Mouse (Mus musculus) kidney, adult 8-10 months (tissue): ENCODE results near the gene Pde10a.

ENCODE experiments used
- DNase-seq, 2 experiments: peaks; one replicate each; pipeline ENCODE4 v3.0.0; 2022

The Pde10a gene

DNA sequence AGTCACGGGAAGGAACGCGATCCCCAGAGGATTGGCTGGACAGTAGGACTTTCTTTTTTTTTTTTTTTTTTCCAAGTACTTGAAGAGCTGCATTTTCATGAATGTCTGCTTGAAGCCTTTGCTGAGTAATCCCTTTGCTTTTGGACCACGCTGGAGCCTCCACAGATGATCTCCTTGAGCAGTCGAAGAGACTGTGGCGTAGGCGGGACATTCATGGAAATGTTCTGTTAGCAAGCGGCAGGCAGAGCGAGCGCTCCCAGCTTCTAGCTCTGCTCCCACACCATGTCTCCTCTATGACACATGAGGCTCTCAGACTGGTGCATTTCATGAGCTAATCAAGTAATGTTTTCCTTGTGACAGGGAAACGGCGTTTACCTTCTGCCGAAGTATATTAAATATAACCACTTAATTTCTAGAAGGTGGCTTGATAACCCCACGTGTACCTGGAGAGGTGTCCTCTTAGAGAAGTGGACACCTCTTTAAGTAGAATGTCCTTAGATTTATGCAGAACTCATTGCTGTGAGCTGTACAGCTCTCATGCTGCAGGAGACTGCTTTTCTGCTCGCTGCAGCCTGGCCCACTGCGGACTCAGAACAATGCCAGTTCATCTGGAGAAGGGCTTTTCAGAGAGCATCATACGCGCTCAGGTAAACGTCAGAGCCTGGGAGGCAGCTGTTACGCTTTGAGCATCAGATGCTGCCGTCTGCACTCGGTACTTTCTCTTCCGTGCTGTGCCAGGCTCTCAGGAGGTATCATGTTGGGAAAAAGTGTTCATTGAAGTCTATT, 333.7 kb downstream of the Pde10a start:
- DNase-seq, result no peak

DNA sequence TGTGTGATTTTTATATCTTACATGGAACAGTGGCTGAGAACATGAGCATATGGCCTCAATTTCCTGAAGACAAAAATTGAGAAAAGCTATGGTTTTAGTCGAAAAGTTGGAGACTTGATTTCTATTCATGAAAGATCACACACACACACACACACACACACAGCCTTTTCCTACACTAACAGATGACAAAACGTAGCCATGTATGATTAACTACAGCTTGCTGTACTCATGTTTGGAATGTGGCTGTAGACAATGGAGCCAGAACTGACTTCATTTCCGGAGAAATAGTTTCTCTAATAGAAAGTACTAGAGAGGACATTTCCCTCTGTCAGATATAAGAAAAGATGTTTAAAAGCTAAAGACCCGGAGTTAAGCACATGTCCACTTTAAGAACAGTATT, 334.3 kb downstream of the Pde10a start:
- no peak for DNase-seq

DNA sequence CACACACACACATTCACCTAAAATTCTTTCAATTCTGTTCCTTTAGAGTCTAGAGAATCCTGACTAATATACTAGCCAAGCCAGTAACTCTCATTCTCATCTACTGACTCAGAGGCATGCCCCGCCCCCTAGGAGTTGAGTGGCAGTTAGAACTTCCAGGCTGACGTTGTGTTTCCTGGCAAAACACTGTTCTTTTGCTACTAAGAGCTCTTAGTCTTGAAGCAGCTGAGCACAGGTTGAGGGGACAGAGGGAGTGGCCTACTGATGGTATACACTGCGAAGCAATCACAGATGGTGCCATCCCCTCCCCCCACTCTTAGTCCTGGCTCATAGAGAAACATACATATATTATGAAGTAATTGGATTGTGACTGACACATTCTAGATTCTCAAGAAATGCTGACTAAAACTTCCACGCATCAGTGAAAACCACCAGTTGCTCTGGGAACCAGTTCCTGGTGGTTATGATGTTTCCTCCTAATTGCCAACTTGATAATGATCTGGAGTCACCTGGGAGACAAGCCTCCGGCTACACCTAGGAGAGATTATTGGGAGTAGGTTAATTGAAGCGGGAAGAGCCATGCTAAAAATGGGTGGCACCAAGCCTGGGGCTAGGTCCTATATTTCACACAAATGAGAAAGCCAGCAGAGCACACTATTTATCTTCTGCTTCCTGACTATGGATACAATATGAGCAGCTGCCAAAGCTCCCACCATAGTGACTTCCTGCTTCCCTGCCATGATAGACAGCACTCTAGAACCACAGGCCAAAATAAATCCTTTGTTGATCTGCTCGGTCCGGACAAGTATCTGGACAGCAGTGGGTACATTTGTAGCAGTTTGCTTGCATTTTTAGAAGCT, 339.7 kb downstream of the Pde10a start:
- DNase-seq, result no peak

DNA sequence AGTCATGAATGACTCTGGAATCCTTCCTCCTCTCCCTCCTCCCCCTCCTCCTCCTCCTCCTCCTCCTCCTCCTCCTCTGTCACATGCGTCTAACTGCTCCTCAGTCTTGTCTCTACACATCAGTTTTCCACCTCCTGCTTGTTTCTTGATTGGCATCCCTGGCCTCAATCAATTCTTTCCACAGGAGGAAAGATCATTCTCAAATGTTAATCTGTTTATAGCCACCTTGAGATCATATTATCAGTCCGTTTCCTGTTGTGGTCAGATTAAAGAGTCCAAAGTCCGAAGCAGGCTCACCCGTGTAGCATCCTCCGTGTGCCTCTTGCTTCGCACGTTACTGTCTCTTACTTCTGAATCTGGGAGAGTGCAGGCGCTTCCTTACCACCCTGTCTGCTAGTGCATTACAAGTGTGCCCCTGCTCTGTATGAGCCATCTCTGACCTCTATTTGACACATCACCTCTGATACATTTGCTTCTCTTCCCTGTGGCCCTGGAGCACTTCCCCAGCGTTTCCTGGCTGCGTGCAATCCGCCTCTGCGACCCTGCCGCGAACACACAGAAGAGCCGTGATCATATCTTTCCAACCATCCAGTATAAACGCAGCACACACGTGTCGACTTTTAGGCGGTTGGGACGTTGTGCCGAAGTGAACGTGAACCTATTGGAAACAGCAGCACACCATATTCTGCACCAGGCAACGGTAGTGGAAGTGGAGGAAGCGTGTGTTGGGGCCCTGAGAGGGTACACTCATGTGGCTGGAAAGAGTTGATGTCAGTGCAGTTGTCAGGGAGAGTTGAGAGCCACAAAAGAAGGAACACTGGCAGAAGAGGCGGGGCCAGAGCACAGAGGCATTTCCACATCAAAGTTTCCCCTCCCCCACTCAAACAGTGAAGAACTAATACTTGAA, 342.4 kb downstream of the Pde10a start:
- no peak for DNase-seq

DNA sequence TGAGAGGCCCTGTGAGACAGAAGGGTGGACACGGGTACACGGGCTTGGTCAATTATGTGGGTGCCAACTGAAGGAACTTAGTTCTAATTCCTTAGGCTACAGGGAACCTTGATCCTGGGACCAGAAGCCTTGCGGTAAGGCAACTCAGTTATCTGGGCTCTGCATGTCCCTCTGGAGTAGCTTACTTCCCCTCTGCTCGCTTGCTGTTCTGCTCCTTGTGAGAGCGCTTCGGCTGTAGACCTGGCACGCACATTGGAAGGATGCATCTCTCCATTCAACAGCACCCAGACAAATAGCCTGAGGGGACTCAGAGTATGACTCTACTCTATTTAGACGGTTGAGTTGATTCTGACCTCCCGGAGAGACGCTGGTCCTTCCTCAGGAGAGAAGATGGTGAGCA, 344.1 kb downstream of the Pde10a start:
- DNase-seq, result no peak

DNA sequence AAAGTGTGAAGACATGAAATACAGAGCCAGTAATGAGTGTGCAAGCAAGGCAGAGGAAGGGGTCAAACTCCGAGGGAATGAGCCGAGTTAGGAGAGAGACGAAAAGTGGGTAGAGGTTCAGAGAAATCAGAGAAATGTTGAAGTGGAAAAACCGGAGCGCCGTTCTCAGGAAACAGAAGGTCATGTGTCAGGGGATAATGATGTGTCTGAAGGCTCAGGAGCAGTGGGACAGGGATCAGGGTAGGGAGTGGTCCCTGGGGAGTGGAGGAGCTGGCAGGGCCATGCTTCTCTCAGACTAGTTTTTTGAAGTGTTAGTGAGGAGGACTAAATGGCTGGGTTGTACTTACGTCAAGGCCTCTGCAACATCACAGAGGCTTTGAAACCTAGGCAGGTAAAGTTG, 345.7 kb downstream of the Pde10a start:
- DNase-seq, result no peak

DNA sequence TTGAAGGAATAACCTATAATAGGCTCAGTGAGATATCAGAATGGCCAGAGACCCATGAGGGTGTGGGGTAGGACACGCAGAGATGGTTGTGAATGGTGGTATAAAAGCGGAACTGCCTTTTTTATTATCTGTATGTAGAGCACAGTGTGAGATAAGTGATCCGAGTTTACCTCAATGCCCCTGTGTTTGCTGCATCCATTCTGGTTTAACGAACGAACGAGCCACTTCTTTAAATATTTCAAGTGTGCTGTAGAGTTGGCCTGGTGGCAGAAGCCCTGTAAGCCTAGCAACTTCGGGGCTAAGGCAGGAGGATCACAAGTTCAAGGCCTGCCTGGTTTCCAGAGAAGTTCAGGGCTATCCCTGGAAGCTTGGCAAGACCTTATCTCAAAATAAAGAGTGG, 346.2 kb downstream of the Pde10a start:
- no peak for DNase-seq

DNA sequence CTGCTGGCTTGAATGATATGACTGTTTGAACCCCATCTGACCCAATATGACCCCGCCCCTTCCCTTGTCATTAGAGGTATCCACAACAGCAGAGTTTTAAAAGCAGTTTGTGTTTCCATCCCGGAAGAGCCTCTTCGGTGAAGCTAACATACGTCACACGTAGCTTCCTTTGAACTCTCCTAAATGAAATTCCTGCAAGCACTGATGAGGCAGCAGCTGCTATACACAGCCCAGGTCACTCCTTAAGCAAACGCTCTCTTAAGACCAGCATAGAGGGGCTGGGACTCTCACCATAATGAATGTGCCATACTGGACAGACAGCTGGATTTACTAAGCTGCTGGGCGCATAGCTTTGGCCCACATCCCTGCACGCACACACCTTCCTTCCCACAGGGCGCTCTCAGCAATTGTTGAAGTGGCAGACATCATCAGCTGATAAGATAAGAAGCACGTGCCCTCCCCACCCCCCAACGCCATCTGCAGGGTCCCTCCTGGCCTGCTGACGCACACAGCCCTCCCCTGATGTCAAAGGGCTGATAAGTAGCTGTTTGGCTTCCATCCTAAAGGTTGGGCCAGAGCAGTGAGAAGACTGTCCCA, 346.9 kb downstream of the Pde10a start:
- DNase-seq, result peak; percentile 24 to 31

DNA sequence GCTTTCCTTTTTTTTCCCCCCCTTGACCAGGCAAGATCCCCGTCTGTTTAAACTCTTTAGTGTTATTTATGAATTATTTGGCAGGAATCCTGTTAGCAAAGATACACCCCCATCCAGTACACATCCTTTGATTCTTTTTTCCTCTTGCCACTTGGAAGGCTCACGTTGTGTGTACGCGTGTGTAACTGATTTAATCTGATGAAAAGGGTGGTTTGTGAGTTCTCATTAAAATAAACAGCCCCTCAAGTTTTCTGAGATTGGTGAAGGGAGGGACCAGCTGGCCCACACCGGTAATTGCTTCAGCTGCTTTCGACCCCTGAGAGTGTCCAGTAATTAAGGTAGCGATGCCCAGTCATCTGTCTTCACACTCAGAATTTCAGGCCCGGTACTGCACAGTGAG, 347.4 kb downstream of the Pde10a start:
- no peak for DNase-seq

DNA sequence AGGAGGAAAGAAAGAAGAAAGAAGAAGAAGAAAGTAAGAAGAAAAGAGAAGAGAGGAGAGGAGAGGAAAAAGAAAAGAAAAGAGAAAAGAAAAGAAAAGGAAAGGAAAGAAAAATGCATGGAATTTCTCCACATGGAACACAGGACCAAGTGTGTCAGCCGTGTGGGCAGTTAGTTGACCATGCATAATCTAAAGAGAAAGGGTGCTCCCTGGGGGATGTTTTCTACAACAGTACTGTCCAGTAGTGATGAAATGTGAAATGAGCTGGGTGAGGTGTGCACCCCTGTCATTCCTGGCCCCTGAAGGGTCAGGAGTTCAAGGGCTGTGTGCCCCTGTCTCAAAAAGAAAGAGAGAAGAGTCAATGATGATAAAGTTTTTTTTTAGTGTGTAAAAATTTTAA, 352.9 kb downstream of the Pde10a start:
- DNase-seq, result no peak

DNA sequence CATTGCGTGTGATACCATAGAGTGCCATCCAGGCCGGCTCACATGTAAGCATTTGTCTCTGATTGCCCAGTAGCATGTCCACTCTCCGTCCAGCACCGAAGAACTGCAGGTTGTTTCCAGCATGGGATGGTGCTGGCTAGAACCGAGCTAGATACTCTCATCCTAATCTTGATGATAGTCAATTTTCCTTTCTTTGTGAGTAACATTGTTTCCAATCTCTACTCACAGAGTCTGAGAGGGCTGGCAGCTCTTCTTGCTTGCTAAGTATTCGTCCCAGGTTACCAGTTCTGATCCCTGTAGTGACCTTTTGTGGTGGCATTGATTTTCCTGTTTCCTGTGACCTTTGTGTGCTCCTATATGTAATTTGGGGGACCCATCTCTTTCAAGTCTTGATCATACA, 356.5 kb downstream of the Pde10a start:
- DNase-seq, result no peak

DNA sequence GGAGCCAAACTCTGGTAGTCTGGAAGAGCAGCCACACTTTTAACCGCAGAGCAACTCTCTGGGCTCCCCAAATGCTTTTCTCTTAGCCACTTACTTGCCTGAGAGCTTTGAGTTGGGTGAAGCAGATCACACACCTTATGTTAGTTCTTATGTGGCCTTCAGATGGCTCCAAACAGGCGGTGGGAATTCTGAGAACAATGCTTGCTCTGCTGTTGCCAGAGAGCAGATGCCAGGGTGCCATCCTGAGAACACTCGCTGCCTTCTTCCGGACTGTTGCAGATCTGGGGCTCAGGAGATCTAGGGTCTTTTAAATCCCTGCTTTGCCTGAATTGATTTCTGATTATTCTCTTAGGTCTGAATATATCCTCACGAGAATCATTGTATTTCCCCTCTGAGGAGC, 359.5 kb downstream of the Pde10a start:
- no peak for DNase-seq

DNA sequence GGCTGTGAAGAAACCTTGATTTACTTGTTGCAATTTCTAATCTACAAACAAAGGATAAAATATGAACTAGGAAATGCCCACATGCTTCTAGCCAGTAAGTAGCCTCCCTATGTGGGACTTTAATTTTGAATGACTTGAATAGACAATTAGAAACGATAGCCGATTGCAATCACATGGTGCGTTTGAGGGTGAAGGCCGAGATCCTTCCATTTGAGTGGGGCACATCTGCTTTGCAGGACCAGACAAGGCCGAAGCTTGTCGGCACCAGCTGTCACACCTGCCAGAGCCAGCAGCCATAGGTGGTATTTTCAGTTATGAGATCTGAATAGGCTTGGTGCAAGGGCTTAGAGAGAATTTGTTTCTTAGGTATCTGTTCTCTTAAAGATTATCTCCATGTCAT, 360.7 kb downstream of the Pde10a start:
- no peak for DNase-seq

DNA sequence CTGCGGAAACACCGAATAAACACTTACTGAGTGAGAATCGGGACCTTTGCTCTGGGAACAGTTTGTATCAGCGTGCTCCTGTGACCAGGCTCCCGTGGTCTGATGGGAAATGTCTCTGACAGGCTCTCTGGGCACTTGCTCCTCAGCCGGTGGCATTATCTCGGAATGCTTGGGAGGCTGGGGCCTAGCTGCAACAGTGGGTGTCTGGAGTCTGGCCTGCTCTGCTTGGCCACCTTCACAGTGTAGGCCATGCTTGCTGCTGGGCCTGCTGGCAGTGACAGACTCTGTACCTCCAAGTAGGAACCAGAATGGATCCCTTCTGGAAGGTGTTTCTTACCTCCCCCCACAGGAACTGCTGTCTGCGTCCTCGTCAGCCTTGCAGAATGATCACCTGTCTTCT, 362.9 kb downstream of the Pde10a start:
- no peak for DNase-seq

DNA sequence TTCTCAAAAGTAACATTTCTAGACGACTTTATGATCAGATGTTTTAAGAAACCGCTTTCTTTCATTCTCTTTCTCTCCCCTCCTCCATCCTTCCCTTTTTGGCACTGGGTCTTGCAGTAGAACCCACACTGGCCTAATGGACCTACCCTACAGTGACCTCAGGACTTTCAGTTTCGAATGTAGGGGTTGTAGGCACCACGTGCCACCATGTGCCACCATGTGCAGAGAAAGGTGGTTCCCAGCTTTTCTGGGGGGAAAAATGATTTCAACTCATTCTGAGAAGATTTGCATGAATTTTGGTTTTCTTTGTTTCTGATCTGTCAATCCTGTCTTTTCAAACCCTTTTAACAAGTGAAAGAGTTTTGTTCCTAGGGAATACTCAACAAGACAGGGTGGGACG, 363.5 kb downstream of the Pde10a start:
- DNase-seq, result no peak

DNA sequence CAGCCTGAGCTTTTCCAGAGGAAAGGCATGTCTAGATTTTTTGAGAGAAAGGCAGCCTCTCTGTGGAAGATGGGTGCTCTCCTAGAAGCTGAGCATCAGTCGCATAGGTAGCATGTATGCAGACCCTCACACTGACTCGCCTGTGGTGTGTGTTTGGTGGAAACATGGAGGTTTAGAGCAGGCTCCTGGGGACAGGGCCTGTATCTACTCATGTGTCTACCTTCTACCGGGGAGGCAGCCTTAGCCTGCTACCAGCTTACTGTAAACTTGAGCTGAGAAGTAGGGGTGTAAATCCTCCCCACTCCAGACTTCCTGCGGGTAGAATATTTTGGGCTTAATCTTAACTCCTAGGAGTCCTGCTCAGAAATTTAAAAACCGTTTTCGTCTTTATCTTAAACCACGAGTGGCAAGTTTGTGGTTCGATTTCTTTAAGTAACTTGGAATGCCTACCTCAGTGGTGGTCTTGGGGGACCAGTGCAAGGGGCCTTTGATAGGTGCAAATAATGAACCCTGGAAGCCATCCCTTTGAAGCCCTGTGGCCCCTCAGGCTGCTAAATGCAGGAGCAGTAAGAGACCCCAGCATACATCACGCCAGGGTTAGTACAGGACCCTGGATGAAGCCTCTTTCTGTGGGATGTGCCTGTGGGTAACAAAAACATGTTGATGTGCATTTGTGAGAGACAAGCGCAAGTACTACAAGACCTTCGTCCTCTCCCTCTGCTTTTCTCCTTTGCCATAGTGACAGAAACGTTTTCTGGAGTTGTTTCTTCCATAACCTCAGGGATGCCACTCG, 367.2 kb downstream of the Pde10a start:
- DNase-seq, result no peak

DNA sequence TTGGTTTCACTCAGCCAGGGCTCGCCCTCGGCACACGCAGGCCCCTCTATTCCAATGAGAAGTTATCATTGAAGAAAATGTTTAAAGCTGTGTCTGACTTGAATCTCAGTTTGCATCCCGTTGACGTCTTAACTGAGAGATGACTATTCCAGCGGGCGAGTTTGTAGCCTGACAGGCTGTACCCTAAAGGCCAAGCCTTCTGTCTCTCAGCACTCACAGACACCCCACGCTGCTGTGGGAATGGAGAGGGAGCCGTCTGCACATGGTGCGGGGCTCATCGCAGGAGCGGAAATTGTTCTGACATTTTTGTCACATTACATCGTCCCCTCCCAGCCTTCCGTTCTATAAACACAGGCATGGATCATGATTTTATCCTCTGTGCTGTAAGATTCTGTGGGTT, 370.8 kb downstream of the Pde10a start:
- no peak for DNase-seq

DNA sequence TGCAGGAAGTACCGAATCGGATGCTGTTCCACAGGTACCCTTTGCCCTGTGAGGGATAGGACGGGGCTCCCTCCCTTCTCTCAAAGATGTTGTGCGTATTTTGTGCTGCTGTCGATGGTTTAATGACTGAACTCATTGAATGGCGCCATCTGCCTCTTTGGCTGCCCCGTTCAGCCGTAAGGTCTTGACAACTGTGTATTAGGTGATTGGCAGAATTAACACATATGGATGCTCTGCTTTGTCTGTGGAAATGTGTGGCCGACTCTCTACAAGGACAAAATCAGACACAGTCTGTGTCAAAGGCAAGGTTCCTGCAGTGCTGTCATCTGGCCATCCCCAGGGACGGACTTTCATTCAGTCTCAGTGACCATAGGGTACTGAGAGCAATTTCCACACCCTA, 372.6 kb downstream of the Pde10a start:
- no peak for DNase-seq

DNA sequence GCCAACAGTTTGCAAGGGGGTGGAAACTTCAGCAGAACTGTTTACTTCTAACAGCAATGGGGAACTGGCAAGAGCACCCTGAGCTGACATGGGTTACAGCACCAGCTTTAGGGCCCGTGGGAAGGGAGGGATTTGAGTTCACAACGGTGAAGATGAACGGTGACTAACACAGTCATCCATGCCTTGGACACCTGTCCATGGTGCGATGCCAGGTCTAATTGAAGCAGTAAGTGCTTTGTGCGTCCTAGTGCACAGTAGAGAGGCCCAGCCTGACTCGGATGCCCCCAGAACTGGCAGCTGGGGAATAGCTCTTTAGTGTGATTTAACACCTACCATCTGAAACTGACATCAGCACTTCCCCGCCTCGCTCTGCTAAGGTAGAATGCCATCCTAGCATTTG, 373.0 kb downstream of the Pde10a start:
- no peak for DNase-seq

DNA sequence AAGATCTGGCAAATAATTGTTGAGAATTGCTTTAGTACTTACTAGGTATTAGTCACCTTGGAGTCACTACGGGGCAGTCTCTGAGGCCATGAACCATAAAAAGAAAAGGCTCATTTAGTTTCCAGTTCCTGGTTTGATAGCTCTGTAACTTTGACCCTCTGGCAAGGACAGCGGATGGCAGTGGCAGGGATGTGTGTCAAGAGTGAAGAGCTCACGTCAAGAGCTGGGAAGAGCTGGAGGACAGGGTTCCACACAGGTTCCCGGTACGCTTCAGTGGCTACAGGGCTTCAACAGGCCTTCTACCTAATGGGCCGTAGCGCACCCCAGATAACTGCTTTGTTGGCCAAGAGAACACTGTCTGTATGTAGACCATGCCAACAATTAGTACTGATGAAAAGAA, 374.0 kb downstream of the Pde10a start:
- peak; percentile 9 to 17 for DNase-seq

DNA sequence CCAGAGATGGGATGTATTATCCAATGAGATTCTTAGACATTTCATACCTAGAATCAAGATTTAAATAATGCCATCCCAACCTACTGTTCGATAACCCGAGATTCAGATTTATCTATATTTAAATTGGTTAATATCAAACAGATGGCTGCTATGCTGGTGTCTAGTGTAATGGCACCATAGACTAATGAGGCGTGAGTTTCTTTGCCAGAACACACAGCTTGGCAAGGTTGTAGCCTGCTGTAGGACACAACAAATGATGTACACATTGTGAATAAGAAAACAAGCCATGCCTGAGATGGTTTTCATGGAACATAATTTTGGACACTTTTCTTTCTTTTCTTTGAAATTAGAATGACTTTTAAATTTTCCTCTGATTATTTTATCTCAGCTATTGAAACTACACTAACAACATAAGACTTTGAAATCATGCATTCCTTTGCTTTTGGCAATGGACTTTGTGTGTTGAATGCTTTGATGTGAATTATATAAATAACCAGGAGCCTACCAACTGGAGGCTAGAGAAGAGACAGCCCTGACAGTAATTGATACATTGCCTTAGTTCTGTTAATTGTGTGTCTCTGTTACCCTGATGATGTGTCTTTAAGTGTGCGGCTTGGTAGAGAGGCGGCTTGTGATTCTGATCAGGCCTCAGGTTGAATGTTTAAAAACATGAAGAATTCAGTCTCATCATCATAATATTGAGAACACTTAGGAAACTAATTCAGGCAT, 378.5 kb downstream of the Pde10a start:
- DNase-seq, result no peak
